Mouse (Mus musculus) embryonic facial prominence, embryonic 12.5 days (tissue): ENCODE measurements at regions not wholly inside any gene's neighbourhood (a gene's known extent, or its start where the extent isn't known, plus 50 kb on each side); places are given as distances from the start of the nearest gene placed in this dataset.

Source experiments
- ATAC-seq: fragments of 200-750 bp; cut with Nextera tagmentation; 2 replicates; pipeline ENCODE4 v1.8.0; 2017; ENCODE audit not compliant: insufficient number of reproducible peaks, insufficient read depth, low FRiP score, low TSS enrichment
- H3K27ac ChIP-seq: fragments of 300-500 bp; sonication (generic); 2 replicates; pipeline ENCODE4 v1.5.1; 2016; ENCODE audit warnings: mild to moderate bottlenecking
- H3K27me3 ChIP-seq: fragments of 300-500 bp; sonication (generic); 2 replicates; pipeline ENCODE4 v1.6.1; 2016; ENCODE audit warnings: mild to moderate bottlenecking, moderate library complexity
- H3K36me3 ChIP-seq: fragments of 300-500 bp; sonication (generic); 2 replicates; pipeline ENCODE4 v1.6.1; 2016; ENCODE audit warnings: mild to moderate bottlenecking
- H3K4me1 ChIP-seq: fragments of 300-500 bp; sonication (generic); 2 replicates; pipeline ENCODE4 v1.6.1; 2016
- H3K4me2 ChIP-seq: fragments of 300-500 bp; sonication (generic); replicated peaks from 2 replicates; pipeline ENCODE4 v1.6.1; 2016; ENCODE audit warnings: mild to moderate bottlenecking, moderate library complexity
- H3K4me3 ChIP-seq: fragments of 300-500 bp; sonication (generic); 2 replicates; pipeline ENCODE4 v1.5.1; 2016; ENCODE audit warnings: mild to moderate bottlenecking
- H3K9ac ChIP-seq: fragments of 300-500 bp; sonication (generic); 2 replicates; pipeline ENCODE4 v1.6.1; 2016; ENCODE audit warnings: mild to moderate bottlenecking, moderate library complexity
- H3K9me3 ChIP-seq: fragments of 300-500 bp; sonication (generic); 2 replicates; pipeline ENCODE4 v1.6.1; 2016; ENCODE audit warnings: mild to moderate bottlenecking, moderate library complexity
- WGBS: fragments of 180-500 bp; shearing (Covaris S2); methylation state at CpG from one replicate; pipeline ENCODE4 v1.1.7; 2016; 5-methylcytosine and 5-hydroxymethylcytosine counted together

- Histone ChIP-seq H3K27me3 (no peaks in the 10 kb centered on the region), H3K36me3 (no peaks in the 10 kb centered on the region), H3K4me3 (no peak overlapping the region), H3K9me3 (no peaks in the 10 kb centered on the region), H3K4me1 (peaks cover 12% of the 10 kb centered on the region), H3K27ac (no peak overlapping the region), H3K4me2 (no peak overlapping the region), H3K9ac (no peak overlapping the region)
- no peak for ATAC-seq
- 67% methylated on average over 3 of the region's 3 CpGs for WGBS
These were observed 54.0 kb upstream of the Jade2 start for GRCm38 (mm10) chr11:51911481-51911880.

- Histone ChIP-seq H3K27me3 (no peaks in the 10 kb centered on the region), H3K36me3 (no peaks in the 10 kb centered on the region), H3K4me1 (peaks cover 16% of the 10 kb centered on the region), H3K4me3 (no peak overlapping the region), H3K27ac (peak overlapping the region; percentile 41; the same call in 1 of the 2 replicates), H3K9me3 (no peaks in the 10 kb centered on the region), H3K9ac (no peak overlapping the region), H3K4me2 (peak overlapping the region; percentile 56)
- ATAC-seq: no peak
- 7% methylated on average over 8 of the region's 8 CpGs for WGBS
These were observed 51.8 kb upstream of the Cdkn2aipnl start for GRCm38 (mm10) chr11:51915656-51916032.

GRCm38 (mm10) chr11:51916033-51916929, 51.2 kb upstream of the Cdkn2aipnl start:
- peak overlapping the region; percentile 56 for H3K4me2 ChIP-seq
- peak overlapping the region; percentile 41; the same call in 1 of the 2 replicates for H3K27ac ChIP-seq
- H3K9me3 ChIP-seq: no peaks in the 10 kb centered on the region
- H3K27me3 ChIP-seq: no peaks in the 10 kb centered on the region
- peak; percentile 80 for ATAC-seq
- 2% methylated on average over 29 of the region's 29 CpGs for WGBS
- H3K4me3 ChIP-seq: peak overlapping the region; percentile 27
- no peaks in the 10 kb centered on the region for H3K36me3 ChIP-seq
- peak overlapping the region; percentile 33; the same call in 1 of the 2 replicates for H3K9ac ChIP-seq
- peaks cover 16% of the 10 kb centered on the region for H3K4me1 ChIP-seq
